Mouse (Mus musculus) CH12.LX (cell line): ENCODE measurements at regions not wholly inside any gene's neighbourhood (a gene's known extent, or its start where the extent isn't known, plus 50 kb on each side); places are given as distances from the start of the nearest gene placed in this dataset.

Source experiments
- CTCF ChIP-seq, 2 experiments: IDR thresholded peaks in 1 of 2; conservative IDR thresholded peaks in 1 of 2; 2 replicates each; pipeline ENCODE4 v1.5.1; 2011 to 2012; ENCODE audit warnings: low read depth in 2 of 2, low read length in 2 of 2, improper control_type of control experiment in 1 of 2, inconsistent platforms in 1 of 2, mild to moderate bottlenecking in 1 of 2, moderate library complexity in 1 of 2
- POLR2A ChIP-seq: IDR thresholded peaks from 2 replicates; pipeline ENCODE4 v1.6.1; 2011; ENCODE audit warnings: low read depth, mild to moderate bottlenecking, improper control_type of control experiment, low read length

DNA sequence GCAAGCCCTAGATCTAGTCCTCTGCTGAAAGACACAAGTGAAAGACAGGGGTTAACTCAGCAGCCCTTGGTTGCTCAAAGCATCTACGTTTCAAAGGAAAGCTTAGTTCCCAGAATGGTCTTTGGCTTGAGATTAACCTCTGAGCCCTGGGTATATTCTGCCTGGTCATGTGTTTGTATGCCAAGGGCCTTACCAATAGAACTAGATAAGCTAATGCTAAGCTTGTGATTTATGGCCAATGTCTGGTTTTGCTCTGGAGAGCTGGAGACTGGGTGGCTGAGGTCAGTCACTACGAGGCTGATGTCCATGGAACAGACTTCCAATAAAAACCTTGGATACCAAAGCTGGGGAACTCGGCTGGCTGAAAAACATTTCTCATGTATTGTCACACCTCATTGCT is 58.1 kb upstream of the Ankrd55 start:
- TF ChIP-seq POLR2A (no peak), CTCF (conservative IDR thresholded peaks at IDR 0.05 in 1 of 2, IDR thresholded peaks at IDR 0.05 in 1 of 2; ENCODE audit: low read depth in 2 of 2, low read length in 2 of 2) (no peak)
